Mouse (Mus musculus): Measurements from ENCODE around the gene Entpd7.

Entpd7 gene

GRCm38 (mm10) chr19:43724194-43724593, 34.7 kb downstream of the Entpd7 start:
- DNase-seq (ENCODE audit: low read depth, low spot score), result no peak

- DNase-seq (ENCODE audit: low read depth, low spot score), result no peak
These were observed 35.3 kb downstream of the Entpd7 start for GRCm38 (mm10) chr19:43724821-43725220.

DNA sequence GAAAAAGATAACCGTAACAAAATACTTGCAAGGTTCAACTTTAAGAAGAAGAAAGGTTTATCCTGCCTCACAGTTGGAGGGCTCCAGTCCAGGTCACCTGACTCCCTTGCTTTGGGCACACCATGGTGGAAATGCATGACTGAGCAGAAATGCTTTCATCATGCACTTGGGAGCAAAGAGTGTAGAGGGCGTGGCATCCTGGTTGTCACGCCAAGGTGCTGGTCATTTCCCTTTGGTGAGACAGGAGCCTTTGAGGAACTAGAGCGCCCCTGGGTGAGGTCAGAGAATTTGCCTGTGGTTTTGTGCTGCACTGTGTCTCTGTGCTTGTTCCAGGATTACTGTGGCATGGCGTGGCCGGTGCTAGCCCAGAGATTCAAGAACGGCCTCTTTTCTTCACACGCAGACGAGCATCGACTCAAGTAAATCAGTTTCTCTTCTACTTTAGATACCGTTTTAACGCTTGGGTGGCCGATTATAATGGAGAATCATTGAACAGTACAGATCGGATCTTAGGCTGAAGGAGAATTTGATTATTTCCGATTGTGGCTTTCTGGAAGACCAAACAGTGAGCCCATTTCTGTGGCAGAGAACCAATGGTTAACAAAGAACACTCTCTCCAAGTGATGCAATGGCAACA, 37.2 kb downstream of the Entpd7 start:
- no peak for DNase-seq (ENCODE audit: low read depth, low spot score)

DNA sequence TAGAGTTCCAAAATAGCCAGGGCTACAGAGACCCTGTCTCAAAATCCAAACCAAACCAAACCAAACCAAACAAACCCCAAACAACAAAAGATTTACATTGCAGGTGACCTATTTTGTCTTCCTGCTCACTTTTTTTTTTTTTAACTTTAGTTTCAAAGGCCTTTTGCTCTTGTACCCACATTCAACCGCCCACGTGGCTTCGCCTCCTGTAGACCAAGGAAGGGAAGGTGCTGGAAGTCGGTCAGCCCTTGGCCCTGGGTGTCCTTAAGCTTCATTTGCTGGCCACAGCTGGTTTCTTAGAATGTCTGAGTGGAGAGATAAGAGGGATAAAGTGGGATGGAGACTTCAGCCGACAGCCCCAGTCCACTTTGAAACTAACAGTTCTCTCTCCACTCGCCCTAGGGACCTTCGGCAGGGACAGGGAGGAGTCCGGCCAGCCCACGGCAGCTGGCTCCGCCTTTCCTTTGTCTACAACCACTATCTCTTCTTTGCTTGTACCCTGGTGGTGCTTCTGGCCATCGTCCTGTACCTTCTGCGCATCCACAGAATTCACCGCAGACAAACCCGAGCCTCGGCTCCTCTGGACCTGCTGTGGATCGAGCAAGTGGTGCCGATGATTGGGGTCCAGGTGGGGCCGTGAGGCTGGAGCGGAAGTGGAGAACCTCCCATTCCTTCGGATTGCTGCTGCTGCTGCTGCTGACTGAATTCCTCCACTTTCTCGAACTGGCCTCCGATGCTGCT, 40.0 kb downstream of the Entpd7 start:
- no peak for DNase-seq (ENCODE audit: low read depth, low spot score)

DNA sequence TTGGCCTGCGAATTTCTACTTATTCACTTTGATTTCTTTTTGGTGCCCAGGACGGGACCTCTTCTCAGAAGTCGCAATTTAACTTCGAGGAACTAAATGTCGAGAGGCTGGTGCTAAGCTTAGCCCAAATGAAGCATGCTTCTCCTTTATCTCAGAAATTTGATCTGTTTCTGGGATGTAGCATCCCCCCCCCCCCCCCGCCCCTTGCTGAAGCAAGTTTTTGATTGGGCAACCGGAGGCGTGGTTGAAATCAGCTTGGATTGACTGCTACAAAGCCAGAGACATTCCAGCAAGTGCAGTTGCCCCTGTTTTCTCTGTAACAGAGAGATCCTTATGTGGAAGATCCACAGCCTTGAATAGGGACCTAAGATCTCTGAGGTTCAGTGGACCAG, 40.6 kb downstream of the Entpd7 start:
- DNase-seq (ENCODE audit: low read depth, low spot score), result no peak

DNA sequence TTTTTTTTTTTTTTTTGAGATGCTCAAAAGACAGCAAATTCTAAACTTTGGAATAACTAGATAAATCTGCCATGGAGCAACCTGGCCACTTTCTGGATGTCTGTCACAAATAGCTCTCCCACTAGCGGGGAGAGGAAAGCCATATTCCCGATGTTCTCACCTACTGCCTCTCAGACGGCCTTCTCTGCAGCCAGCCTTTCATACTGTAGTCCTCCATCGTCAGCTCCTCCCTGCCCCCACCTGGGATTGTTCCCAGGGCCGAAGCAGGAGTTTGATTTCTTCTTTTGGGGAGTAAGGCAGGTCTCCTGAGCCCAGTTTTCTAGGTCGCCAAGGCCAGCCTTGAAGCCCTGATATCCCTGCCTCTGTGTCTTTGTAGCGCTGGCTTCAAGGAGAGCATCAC, 41.7 kb downstream of the Entpd7 start:
- DNase-seq (ENCODE audit: low read depth, low spot score), result no peak

DNA sequence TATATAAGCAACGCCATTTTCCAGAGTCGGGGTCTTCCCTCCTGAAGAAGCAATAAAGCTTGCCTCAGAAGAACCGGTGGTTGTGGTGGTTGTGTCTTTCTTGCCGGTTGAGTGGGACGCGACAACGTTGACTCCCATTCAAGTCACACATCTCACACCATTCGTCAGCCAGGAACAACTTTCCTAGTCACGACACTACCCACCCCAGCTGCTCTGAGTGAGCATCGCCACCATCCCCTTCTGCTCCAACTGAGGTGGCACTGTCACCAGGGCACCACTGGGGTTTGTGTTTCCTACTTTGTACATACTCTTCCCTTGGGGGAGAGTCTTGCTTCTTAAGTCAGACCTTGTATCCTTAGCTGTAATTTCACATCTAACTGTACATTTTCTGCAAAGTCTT, 48.9 kb downstream of the Entpd7 start:
- no peak for DNase-seq (ENCODE audit: low read depth, low spot score)

GRCm38 (mm10) chr19:43743401-43743800, 53.9 kb downstream of the Entpd7 start:
- DNase-seq (ENCODE audit: low read depth, low spot score), result no peak

- DNase-seq (ENCODE audit: low read depth, low spot score), result no peak
These were observed 56.3 kb downstream of the Entpd7 start for GRCm38 (mm10) chr19:43745740-43746139.

GRCm38 (mm10) chr19:43747877-43748276, 58.4 kb downstream of the Entpd7 start:
- DNase-seq (ENCODE audit: low read depth, low spot score), result no peak

GRCm38 (mm10) chr19:43750008-43750407, 60.5 kb downstream of the Entpd7 start:
- no peak for DNase-seq (ENCODE audit: low read depth, low spot score)

- peak; percentile 98 for DNase-seq (ENCODE audit: low read depth, low spot score)
These were observed 63.2 kb downstream of the Entpd7 start, which contains the start of the genes Cutc and Cox15 for GRCm38 (mm10) chr19:43752489-43753225. TSS of gene Cutc (plus strand) at chr19:43752996. TSS of gene Cox15 (minus strand) at chr19:43753000.

- peak; percentile 91 for DNase-seq (ENCODE audit: low read depth, low spot score)
These were observed 63.9 kb downstream of the Entpd7 start for GRCm38 (mm10) chr19:43753226-43753835.

DNA sequence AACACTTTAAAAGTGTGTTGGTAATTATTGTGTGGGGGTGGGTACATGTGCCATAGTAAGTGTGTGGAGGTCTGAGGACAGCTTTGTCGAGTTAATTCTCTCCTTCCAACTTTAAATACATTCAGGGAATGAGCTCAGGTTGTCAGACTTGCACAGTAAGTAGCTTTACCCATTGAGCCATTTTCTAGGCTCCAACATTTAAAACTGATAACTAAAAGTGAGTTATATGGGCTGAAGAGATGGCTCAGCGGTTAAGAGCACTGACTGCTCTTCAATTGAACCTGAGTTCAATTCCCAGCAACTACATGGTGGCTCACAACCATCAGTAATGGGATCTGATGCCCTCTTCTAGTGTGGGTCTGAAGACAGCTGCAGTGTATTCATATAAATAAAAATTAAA, 64.8 kb downstream of the Entpd7 start:
- no peak for DNase-seq (ENCODE audit: low read depth, low spot score)

DNA sequence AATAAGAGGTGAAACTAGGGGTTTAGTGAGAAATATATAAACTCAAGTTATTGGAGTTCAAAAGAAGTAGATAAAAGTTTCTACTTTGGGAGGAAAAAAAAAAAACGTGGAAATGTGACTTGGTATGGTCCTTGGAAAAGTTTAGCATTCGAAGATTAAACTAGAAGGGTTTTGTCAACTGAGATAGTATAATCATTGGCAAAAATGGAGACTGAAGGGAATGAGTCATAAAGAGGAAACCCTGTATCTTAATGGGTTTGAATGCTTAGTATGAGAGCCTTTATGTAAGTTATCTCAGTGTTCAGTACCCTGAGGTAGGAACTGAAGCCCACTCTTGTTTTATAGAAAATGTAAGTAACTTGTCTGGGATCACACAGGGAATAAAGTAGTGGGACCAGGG, 65.4 kb downstream of the Entpd7 start:
- no peak for DNase-seq (ENCODE audit: low read depth, low spot score)

DNA sequence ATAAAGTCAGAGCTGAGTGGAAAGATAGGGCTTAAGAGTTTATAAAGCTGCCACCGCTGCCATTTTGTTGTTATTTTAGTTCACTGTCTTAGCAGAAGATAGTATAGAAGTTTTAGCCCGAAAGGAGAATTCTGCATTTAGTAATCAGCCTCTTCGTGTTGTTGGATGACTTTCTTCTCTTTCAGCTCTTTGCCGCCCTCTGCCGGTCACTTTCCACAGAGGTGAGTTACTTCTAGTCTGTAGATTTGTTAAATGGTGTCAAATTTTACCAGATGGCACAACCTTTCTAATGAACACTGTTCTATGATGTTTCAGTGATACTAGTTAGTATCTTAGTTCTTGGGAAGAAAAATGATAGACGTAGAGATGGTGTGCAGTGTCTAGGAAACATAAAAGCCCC, 71.0 kb downstream of the Entpd7 start:
- DNase-seq (ENCODE audit: low read depth, low spot score), result peak; percentile 76

DNA sequence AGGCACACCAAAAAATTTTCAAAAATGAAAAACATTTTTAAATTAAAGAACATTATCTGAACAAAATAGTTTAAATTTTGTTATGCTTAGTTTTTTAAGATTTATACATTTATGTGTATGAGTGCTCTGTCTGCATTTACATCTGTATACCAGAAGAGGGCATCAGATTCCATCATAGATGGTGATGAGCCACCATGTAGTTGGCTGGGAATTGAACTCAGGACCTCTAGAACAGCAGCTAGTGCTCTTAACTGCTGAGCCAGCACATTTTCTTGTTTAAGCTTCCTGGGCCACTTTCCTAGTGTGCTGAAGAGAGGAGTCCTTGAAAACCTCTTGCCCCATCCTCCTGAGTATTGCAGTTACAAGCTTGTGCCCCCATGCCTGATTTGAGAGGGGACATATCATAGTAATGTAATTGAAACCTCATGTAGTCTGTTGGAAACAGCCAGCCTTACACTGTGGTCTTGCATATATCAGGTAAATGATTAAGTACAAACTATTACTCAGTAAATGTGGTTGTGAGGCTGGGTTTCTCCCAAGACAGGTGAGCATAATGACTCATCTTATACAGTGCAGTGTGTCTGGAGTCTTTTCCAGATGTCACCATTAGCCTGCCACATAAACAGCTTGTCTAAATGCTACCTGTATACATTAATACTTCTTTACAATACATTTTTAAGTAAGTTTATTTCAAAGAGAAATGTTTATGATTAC, 72.2 kb downstream of the Entpd7 start:
- DNase-seq (ENCODE audit: low read depth, low spot score), result no peak

DNA sequence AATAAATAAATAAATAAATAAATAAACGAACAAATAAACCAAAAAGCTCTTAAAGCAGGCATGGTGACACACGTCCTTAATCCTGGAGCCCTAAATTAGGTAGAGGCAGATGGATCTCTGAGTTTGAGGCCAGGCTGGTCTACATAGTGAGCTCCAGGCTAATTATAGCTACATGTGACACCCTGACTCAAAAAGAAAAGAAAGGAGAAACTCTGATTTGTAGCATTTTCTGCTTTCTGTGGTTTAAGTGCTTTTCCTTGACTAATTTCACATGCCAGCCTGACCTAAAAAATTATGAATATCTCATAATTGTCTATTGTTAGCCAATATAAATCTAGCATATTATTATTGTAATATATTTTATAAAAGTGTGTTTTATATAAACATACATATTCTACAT, 72.9 kb downstream of the Entpd7 start:
- DNase-seq (ENCODE audit: low read depth, low spot score), result no peak

DNA sequence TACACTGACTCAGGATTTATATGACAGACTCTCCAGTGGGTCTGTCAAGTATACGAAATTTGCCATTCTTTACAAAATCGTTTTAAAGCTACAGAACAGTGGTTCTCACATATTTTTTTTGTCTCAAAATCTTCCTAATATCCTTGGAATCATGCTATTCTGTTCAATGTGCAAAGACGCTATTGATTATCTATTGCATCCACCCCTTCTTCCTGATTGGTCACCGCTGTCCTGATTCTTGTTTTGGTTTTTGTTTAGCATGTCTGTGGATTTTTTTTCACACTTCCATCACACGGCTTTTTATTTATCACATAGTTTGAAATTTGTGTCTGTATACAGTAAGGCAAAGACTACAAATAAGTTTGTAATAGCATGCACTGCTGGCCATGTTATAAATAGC, 77.0 kb downstream of the Entpd7 start:
- no peak for DNase-seq (ENCODE audit: low read depth, low spot score)

DNA sequence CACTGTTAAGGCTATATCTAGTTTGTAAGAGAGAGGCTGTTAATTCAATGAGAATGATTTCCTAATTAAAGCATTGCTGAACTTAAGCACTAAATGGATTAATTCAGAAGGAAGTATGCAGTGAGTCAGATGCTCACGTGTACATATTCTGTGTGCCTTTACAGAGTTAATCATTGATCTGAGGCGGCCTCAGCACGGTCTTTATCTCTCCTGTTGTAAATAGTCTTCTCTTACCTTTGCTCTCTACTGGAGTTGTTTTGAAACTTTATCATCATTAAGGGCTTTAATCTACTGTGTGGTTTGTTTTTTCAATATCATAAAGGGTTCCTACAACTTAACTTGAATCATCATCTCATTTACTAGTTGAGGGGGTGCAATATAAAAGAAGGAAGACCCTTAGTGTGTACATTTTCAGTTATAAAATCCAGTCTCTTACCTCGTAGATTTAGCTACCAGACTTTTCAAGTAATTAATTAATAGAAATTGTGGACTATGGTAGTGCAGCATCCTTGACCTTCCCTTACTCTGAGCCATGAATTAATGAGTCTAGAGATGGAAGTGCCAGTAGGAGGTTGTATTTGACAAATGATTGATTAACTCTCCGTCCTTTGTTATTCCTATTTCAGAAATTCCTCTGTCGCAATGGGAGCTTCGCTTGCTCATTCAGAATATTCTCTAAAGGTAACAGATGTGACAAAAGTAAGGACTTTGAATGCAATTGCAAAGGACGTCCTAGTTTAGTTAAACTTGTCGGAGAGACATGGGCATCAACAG, 78.3 kb downstream of the Entpd7 start:
- no peak for DNase-seq (ENCODE audit: low read depth, low spot score)
